Mouse (Mus musculus) ZHBTc4 (cell line): ENCODE measurements around the gene Hoxc5.

ENCODE experiments used
- DNase-seq: peaks from one replicate; pipeline ENCODE4 v3.0.0-alpha.2; 2011; ENCODE audit warnings: low read depth, low spot score

Gene Hoxc5

GRCm38 (mm10) chr15:102945185-102946077, 21.8 kb upstream of the Hoxc5 start:
- DNase-seq: no peak

DNA sequence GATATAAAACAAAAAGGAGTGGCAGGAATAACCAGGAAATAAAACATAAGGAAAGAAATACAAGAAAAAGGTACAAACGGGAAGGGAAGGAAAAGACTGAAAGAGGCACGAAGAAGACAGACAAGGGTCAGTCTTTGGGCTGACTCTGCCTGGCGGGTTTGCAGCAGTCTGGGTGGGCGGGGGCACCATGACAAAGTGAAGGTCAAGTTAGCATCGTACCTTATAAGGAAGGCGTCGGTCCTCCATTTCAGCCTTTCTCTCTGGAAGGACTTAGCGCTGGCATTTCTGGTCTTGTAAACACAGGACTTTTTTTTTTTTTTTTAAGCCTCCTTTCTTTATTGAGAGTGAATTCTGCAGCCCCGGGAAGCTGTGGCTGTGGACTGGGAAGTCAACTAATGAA, 20.0 kb upstream of the Hoxc5 start:
- DNase-seq: peak; percentile 46

DNA sequence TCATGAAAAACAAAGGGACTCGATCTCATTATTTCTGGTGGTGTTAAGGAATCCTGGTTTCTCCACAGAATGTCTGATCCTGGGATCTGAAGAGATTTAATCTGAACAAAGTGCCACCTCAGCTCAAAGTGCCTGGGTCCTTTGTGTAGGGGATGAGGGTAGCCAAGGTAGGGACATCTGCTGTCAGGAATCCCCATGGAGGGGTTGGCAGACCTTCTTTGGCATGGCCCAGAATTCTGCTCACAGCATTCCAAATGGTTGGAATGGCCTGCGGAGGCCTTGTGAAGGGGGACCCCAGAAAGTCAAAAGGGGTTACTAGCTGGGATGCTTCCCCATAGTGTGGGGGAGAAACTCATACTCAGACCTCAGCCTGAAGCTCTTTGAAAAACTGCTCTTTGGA, 18.4 kb upstream of the Hoxc5 start:
- DNase-seq: no peak

GRCm38 (mm10) chr15:102949696-102950095, 17.5 kb upstream of the Hoxc5 start:
- no peak for DNase-seq

DNA sequence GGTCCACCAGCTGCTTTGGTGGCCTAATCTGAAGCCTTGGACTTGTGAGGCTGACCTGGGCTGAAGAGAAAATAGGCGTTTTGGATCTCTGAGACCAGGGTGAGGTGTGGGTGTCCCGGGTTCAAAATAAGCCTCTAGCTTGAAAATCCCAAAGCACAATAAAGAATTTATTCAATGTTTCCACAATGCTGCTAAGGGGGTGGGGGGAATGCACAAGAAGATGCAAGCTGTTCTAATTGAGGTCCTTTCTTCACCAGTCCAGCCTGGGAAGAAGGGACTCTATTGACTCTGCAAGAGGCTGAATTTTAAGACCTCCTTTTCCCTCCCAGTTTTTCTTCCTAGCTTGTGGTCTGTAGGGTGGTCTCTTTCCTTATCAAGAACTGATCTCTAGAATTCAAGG, 16.4 kb upstream of the Hoxc5 start:
- no peak for DNase-seq

DNA sequence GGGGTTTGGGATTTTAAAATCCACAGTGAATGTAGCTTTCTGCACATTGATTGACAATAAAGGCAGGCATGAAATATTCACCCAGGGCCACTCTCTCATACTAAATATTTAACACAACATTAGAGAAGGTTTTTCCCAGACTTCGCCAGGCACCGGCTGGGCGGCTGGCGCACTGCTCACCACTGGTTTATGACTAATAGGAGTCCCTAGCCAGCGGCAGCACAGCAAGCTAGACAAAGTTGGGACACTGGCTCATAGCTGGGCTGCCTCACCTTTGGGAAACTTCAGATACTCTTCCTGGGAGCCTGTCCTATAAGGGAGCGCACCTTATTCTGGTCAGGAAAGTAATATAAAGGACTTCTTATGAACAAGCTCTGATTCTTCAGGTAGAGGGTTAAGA, 13.7 kb upstream of the Hoxc5 start:
- no peak for DNase-seq

- peak; percentile 72 for DNase-seq
Measured at GRCm38 (mm10) chr15:102954192-102955006, 12.8 kb upstream of the Hoxc5 start, which contains the start of gene Hoxc11. Hoxc11 (plus strand) TSS chr15:102954427.

GRCm38 (mm10) chr15:102955007-102955382, 12.2 kb upstream of the Hoxc5 start:
- peak; percentile 69 for DNase-seq

DNA sequence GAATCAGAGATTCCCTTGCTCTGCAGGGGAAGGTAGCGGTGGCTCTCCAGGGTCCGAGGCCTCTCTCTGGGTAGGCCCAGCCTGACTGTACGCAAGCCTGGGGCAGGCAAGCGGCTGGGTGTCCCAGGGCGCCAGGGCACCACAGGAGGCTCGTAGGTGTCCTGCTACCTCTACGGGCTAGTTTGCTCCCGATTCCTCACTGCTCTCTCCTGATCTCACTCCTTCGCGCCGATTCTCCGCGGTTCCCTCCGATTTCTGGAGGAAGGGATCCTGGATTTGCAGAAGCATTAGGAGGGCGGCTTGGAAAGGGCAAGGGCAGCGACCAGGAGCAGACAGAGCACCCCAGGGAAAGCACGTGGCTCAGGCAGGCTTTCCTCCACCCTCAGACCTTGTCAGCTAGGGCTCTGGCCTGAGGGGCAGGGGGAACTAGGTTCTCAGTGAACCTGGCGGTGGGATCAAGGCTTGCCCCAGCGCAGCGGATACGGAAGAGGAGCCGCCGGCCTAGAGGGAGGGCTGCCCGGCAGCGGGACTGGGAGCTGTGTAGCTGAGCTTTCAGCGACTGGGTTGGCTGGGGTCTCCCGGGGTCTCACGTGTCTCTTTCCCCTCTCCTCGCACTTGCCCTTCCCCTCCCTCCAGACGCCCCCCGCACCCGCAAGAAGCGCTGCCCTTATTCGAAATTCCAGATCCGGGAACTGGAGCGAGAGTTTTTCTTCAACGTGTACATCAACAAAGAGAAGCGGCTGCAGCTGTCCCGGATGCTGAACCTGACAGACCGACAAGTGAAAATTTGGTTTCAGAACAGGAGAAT, 11.2 kb upstream of the Hoxc5 start:
- DNase-seq: peak; percentile 80

DNA sequence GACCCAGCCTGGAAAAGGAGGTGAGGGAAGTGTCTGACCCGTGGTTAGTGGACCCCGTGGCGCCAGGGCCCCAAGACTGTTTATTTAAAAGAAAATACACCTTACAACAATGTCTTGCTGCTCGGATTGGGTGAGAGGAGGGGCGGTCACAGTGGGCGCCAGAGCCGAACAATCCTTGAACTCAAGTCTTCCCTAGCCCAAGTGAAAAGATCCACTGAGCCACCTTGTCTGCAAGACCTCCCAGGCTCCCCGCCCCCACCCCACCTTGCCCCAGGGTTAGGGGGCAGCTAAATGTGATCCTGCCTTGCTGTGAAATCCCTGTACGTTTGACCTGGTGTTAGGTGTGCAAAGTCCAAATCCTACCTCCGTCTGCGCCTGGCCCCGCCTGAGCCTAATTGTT, 10.3 kb upstream of the Hoxc5 start:
- DNase-seq: no peak

DNA sequence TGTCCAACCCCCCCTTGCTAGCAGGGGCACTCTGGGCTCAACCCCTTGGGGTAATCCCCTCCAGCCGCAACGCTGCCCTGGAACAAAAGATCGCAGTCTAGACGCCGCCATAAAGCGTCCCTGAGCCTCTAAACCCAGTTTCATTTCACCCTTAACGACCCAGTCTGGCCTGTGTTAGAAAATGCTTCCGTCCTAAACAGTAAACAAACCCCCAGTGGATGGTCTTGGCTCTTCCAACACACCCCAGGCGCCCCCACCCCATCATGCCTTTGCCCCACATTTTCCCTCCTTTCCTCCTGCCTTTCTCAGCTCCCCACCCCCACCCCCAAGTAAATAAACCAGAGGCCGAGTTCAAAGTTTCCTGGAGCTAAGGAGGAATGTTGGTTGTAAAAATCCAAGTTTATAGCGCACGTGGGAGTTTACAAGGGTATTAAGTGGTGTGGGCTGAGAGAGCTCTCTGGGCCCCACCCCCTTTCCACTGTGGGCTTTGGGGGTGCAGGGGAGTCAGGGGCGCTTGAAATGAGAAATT, 7.5 kb upstream of the Hoxc5 start:
- no peak for DNase-seq

- peak; percentile 50 for DNase-seq
Measured at GRCm38 (mm10) chr15:102961728-102962127, 5.5 kb upstream of the Hoxc5 start.

DNA sequence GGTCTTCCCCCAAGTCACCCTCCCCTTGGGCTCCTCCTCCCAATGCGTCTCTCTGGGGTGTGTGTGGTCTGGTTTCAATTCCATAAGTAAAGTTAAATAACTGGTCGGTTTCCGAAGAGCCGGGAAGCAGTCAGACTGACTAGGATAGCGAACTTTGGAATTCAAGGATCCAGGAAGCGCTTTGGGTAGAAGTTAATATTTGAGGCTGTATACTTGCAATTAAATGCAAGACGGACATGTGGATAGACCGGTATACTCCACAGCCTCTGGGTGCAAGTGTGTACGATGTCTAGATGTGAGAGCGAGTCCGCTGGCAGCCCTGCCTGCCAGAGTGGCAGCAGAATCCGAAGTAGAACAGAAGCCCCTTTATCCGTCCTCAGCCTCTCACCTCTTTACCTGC, 4.8 kb upstream of the Hoxc5 start:
- DNase-seq: no peak

- DNase-seq: no peak
Measured at GRCm38 (mm10) chr15:102963259-102963658, 4.0 kb upstream of the Hoxc5 start.

DNA sequence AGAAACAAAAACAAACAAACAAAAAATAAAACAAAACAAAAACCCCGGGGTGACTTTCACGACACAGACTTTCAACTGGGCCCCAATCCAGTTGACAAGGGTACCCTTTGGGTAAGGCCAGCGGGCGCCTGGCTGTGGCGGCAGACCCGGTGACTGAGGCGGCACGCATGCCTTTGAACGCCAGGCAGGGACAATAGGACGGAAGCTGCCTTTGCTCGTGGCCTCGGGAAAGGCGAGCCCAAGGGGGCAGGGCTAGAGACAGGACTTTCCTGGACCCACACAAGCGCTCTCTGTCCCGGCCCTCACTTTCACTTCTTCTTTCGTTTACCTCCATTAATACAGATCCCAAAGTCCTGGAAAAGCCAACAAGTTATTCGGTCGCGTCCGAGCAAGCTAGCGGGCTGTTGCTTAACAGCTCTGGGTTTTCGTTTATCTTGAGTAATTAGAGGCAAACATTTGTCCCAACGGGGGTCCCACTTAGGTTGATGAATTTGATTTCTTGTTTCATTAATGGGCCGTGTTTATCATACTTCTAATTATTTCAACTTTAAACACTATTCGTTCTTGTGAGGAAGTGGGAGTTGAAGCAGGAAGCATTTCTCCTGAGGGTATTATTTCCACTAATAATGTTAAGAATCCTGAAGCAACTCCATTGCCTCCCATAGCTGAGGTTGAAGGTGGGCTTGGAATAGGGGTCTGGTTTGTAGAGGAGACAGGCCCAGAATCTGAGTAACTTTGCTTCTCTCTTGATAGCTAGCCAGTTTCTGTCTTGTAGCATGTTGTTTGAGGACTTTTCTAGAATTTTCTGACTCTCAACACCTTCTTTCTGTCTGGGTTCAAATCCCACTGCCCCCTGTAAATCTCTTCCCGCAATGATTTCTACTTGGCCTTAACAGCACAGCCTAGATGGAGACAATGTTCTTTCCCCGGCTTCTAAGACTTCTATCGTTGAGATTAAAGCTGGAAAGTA, 3.3 kb upstream of the Hoxc5 start:
- peak; percentile 51 for DNase-seq

DNA sequence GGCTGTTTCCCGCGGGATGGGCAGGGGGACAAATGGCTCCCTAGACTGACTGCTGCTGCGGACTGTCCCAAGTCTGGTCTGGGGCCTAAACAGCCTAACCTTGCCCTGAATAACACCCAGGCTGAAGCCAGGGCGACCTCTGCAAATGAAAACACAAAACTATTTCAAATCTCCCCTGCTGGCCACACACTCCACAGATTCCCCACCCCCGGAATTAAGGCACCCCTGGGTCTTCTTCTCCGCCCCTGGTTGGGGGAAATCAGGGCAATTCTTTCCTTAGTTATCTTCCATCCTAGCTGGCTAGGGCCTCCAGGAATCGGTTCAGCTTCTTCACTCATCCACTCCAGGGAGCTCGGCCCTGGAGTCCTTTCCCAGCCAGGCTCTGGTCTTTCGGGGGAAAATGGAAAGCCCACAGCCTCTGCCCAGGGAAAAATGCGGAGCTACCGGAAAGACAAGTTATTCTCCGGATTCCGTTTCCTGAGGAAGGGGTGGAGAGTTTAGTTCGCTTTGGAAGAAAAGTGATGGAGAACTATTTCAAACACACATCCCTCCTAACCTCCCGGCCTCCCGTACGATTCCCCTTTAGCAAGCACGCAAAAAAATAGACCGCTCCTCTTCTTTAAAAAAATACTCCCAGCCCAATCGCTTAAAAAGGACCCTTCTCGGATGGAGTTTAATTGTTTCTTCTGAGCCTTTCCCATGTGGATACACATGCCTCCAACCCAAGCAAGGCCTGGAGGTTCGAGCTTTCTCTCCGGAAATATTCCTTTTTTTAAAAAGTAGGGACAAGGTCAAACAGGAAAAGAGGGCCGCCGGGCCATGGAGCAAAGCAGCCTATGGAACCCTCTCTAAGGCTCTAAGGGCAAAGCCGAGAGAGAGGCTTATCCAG, 2.0 kb upstream of the Hoxc5 start:
- DNase-seq: no peak

GRCm38 (mm10) chr15:102965892-102966775, 1.1 kb upstream of the Hoxc5 start:
- peak; percentile 95 for DNase-seq

DNA sequence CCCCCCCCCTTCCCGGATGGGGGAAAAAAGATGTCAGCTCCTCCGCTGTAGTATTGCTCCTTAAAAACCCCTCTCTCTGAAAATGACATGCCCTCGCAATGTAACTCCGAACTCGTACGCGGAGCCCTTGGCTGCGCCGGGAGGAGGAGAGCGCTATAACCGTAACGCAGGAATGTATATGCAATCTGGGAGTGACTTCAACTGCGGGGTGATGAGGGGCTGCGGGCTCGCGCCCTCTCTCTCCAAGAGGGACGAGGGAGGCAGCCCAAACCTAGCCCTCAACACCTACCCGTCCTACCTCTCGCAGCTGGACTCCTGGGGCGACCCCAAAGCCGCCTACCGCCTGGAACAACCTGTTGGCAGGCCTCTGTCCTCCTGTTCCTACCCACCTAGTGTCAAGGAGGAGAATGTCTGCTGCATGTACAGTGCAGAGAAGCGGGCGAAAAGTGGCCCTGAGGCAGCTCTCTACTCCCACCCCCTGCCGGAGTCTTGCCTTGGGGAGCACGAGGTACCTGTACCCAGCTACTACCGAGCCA, 399 bp upstream of the Hoxc5 start, which contains the start of gene Hoxc10:
TSS of gene Hoxc10 (plus strand) at position 21 of the 536 bp plus-strand sequence.
- peak; percentile 53 for DNase-seq
